Mouse (Mus musculus): ENCODE data around the gene Pard6b.

DNA sequence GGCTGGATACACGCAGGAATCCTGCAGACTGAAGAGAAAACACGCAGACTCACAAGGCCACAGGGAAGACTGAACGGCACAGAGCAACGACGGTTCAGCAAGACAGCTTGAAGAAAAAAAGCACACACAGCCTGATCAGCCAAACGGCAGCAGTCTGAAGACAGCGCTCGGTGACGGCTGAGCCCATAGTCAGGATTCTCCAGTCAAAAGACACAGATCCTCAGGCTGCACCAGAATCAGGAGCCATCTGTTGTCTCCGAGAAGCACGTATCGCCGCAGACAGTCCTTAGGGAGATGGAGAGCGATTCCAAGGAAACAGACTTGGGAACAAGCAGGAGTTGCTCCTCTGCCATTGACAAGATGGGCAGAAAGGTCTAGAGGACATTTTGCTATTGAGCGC lies 56.4 kb downstream of the Pard6b start:
- no peak for TF ChIP-seq POLR2A (IDR thresholded peaks at IDR 0.05; ENCODE audit: insufficient read depth, low read length)
- no peak for TF ChIP-seq EP300 (IDR thresholded peaks at IDR 0.05; ENCODE audit: insufficient read depth, low read depth, low read length)
